Mouse (Mus musculus): ENCODE results near the gene Smu1. TPM values are rescaled to one million over a fixed set of nuclear protein-coding genes. Genes with fewer than 3 reads are reported as not detected.
A peak's percentile ranks its signal among the peaks of the same experiment; 100 is the strongest.
"Not testable (repeated sequence)": the region's sequence is repeated elsewhere in the genome, so short reads cannot be mapped to it uniquely, and the experiment has no call there.

The Smu1 gene
- total RNA-seq (2021) = 10 to 100 TPM; 47.3 to 53.0 TPM
- long read RNA-seq, experiment 1, transcript Smu1-201 (12 exons, 2,418 nt) = major isoform, 88 of 91 reads
- long read RNA-seq, experiment 1, partial matches to known transcripts = 2 of 91 reads
- long read RNA-seq, experiment 1, other reads (novel, unspliced or antisense) = 1 of 91 reads
- long read RNA-seq, experiment 2, transcript Smu1-201 (12 exons, 2,418 nt) = major isoform, 37 of 41 reads
- long read RNA-seq, experiment 2, partial matches to known transcripts = 2 of 41 reads
- long read RNA-seq, experiment 2, other reads (novel, unspliced or antisense) = 1 of 41 reads

GRCm38 (mm10) chr4:40757780-40758420 is at the start of gene Smu1:
TSS of gene Smu1 (minus strand) at chr4:40757923.
- intact Hi-C loops (cut with DNase I) = loop anchor here (5.0 kb wide), 1 partner anchor 189 kb away; the partner anchor contains the start of genes Bag1 and Chmp5
- peak; percentile 96 to 98 for DNase-seq (ENCODE audit: extremely low spot score in 1 of 2, low spot score in 2 of 2)
- Histone ChIP-seq H3K4me3 (peak within 1 kb of the TSS; percentile 94), H3K27ac (peak within 1 kb of the TSS; percentile 77)
- TF ChIP-seq CTCF (IDR thresholded peaks at IDR 0.05) = no peak; the same call in 1 of the 2 replicates

GRCm38 (mm10) chr4:40807382-40807781 is 49.7 kb upstream of the Smu1 start:
- intact Hi-C loops (cut with DNase I) = no loop called here
- TF ChIP-seq CTCF (IDR thresholded peaks at IDR 0.05) = no peak
- no peak for DNase-seq (ENCODE audit: extremely low spot score in 1 of 2, low spot score in 2 of 2)

GRCm38 (mm10) chr4:40805401-40805800 is 47.7 kb upstream of the Smu1 start:
- no peak overlapping the region for H3K4me3 ChIP-seq
- no peak for DNase-seq (ENCODE audit: extremely low spot score in 1 of 2, low spot score in 2 of 2)
- intact Hi-C loops (cut with DNase I) = no loop called here
- H3K27ac ChIP-seq = no peak overlapping the region
- no peak for TF ChIP-seq CTCF (IDR thresholded peaks at IDR 0.05)

More at GRCm38 (mm10) chr4:40807382-40807781, 49.7 kb upstream of the Smu1 start:
- Histone ChIP-seq H3K27ac (no peak overlapping the region), H3K4me3 (no peak overlapping the region)

GRCm38 (mm10) chr4:40802787-40803186 is 45.1 kb upstream of the Smu1 start:
- Histone ChIP-seq H3K27ac (no peak overlapping the region), H3K4me3 (no peak overlapping the region)
- intact Hi-C loops (cut with DNase I) = no loop called here
- no peak for TF ChIP-seq CTCF (IDR thresholded peaks at IDR 0.05)
- no peak for DNase-seq (ENCODE audit: extremely low spot score in 1 of 2, low spot score in 2 of 2)

- no peak for DNase-seq (ENCODE audit: extremely low spot score in 1 of 2, low spot score in 2 of 2)
- Histone ChIP-seq H3K4me3 (no peak overlapping the region), H3K27ac (no peak overlapping the region)
- no peak for TF ChIP-seq CTCF (IDR thresholded peaks at IDR 0.05)
- intact Hi-C loops (cut with DNase I) = no loop called here
Observed at GRCm38 (mm10) chr4:40801908-40802307, 44.2 kb upstream of the Smu1 start.

GRCm38 (mm10) chr4:40800873-40801272 is 43.1 kb upstream of the Smu1 start:
- TF ChIP-seq CTCF (IDR thresholded peaks at IDR 0.05) = no peak
- intact Hi-C loops (cut with DNase I) = no loop called here
- H3K4me3 ChIP-seq = no peak overlapping the region
- no peak for DNase-seq (ENCODE audit: extremely low spot score in 1 of 2, low spot score in 2 of 2)
- H3K27ac ChIP-seq = no peak overlapping the region

GRCm38 (mm10) chr4:40798833-40799555 is 41.3 kb upstream of the Smu1 start:
- H3K27ac ChIP-seq; intact Hi-C loops (cut with DNase I); H3K4me3 ChIP-seq; DNase-seq (ENCODE audit: extremely low spot score in 1 of 2, low spot score in 2 of 2): not testable (repeated sequence)

GRCm38 (mm10) chr4:40795761-40796160 is 38.0 kb upstream of the Smu1 start:
- no peak for TF ChIP-seq CTCF (IDR thresholded peaks at IDR 0.05)
- DNase-seq (ENCODE audit: extremely low spot score in 1 of 2, low spot score in 2 of 2) = no peak
- intact Hi-C loops (cut with DNase I) = no loop called here

GRCm38 (mm10) chr4:40794320-40794719 is 36.6 kb upstream of the Smu1 start:
- H3K4me3 ChIP-seq = no peak overlapping the region
- no peak for DNase-seq (ENCODE audit: extremely low spot score in 1 of 2, low spot score in 2 of 2)
- TF ChIP-seq CTCF (IDR thresholded peaks at IDR 0.05) = no peak
- intact Hi-C loops (cut with DNase I) = no loop called here
- H3K27ac ChIP-seq = no peak overlapping the region

More at GRCm38 (mm10) chr4:40795761-40796160, 38.0 kb upstream of the Smu1 start:
- Histone ChIP-seq H3K27ac (no peak overlapping the region), H3K4me3 (no peak overlapping the region)

GRCm38 (mm10) chr4:40791176-40791575 is 33.5 kb upstream of the Smu1 start:
- intact Hi-C loops (cut with DNase I) = no loop called here
- H3K4me3 ChIP-seq = no peak overlapping the region
- H3K27ac ChIP-seq = no peak overlapping the region
- no peak for DNase-seq (ENCODE audit: extremely low spot score in 1 of 2, low spot score in 2 of 2)
- TF ChIP-seq CTCF (IDR thresholded peaks at IDR 0.05) = no peak

- H3K27ac ChIP-seq = no peak overlapping the region
- DNase-seq (ENCODE audit: extremely low spot score in 1 of 2, low spot score in 2 of 2) = no peak
- no peak for TF ChIP-seq CTCF (IDR thresholded peaks at IDR 0.05)
- intact Hi-C loops (cut with DNase I) = no loop called here
- no peak overlapping the region for H3K4me3 ChIP-seq
Observed at GRCm38 (mm10) chr4:40786578-40786977, 28.9 kb upstream of the Smu1 start.

GRCm38 (mm10) chr4:40785620-40786166 is 28.0 kb upstream of the Smu1 start:
- TF ChIP-seq CTCF (IDR thresholded peaks at IDR 0.05) = no peak
- intact Hi-C loops (cut with DNase I) = no loop called here
- no peak overlapping the region for H3K27ac ChIP-seq
- DNase-seq (ENCODE audit: extremely low spot score in 1 of 2, low spot score in 2 of 2) = no peak
- H3K4me3 ChIP-seq = no peak overlapping the region

Data from left cerebral cortex, adult 2 months (tissue).